Mouse (Mus musculus) embryonic facial prominence, embryonic 15.5 days (tissue): Measurements from ENCODE around the gene C1ql4. TPM values are rescaled to one million over a fixed set of nuclear protein-coding genes. Genes with fewer than 3 reads are reported as not detected.

Experiments used
- ATAC-seq: fragments of 200-750 bp; cut with Nextera tagmentation; 2 replicates; pipeline ENCODE4 v1.8.0; 2017; ENCODE audit warnings: low read depth, moderate TSS enrichment; ENCODE audit not compliant: insufficient number of reproducible peaks, low FRiP score, low TSS enrichment
- H3K27ac ChIP-seq: fragments of 300-500 bp; sonication (generic); replicated peaks from 2 replicates; pipeline ENCODE4 v1.5.1; 2015; ENCODE audit warnings: mild to moderate bottlenecking, inconsistent platforms
- H3K27me3 ChIP-seq: fragments of 300-500 bp; sonication (generic); 2 replicates; pipeline ENCODE4 v1.6.1; 2015; ENCODE audit warnings: inconsistent platforms
- H3K36me3 ChIP-seq: fragments of 300-500 bp; sonication (generic); 2 replicates; pipeline ENCODE4 v1.6.1; 2015; ENCODE audit warnings: mild to moderate bottlenecking, inconsistent platforms
- H3K4me1 ChIP-seq: fragments of 300-500 bp; sonication (generic); 2 replicates; pipeline ENCODE4 v1.6.1; 2015; ENCODE audit warnings: inconsistent platforms
- H3K4me2 ChIP-seq: fragments of 300-500 bp; sonication (generic); replicated peaks from 2 replicates; pipeline ENCODE4 v1.6.1; 2015; ENCODE audit warnings: mild to moderate bottlenecking, inconsistent platforms
- H3K4me3 ChIP-seq: fragments of 300-500 bp; sonication (generic); replicated peaks from 2 replicates; pipeline ENCODE4 v1.5.1; 2015; ENCODE audit warnings: mild to moderate bottlenecking, inconsistent platforms
- H3K9ac ChIP-seq: fragments of 300-500 bp; sonication (generic); 2 replicates; pipeline ENCODE4 v1.6.1; 2015; ENCODE audit warnings: inconsistent platforms
- H3K9me3 ChIP-seq: fragments of 300-500 bp; sonication (generic); replicated peaks from 2 replicates; pipeline ENCODE4 v1.6.1; 2016; ENCODE audit warnings: inconsistent platforms
- WGBS: fragments of 180-500 bp; shearing (Covaris S2); methylation state at CpG from one replicate; pipeline ENCODE4 v1.1.7; 2015; 5-methylcytosine and 5-hydroxymethylcytosine counted together
- microRNA-seq: library from miRNA; unstranded; fragments of <30 nt; microRNA quantifications from one replicate; pipeline ENCODE4, GENCODE M21; 2016; ENCODE audit warnings: borderline number of aligned reads
- polyA plus RNA-seq: library from polyadenylated mRNA; unstranded; fragments of >200 nt; fragmentation: Nextera tagmentation; extraction: Ambion mirVana; gene quantifications from 2 replicates; pipeline ENCODE4 v1.2.1, GENCODE M21; 2015

The C1ql4 gene
- polyA plus RNA-seq, 1 experiment from 2014 or later: 0.17 TPM

- Histone ChIP-seq H3K36me3 (peaks cover 11% of the 10 kb centered on the region; the same call in 1 of the 2 replicates), H3K4me3 (no peak overlapping the region), H3K27me3 (0 out of 2 replicates have a peak, but pooled peaks cover 2% of the 10 kb centered on the region), H3K9me3 (no peaks in the 10 kb centered on the region), H3K27ac (no peak overlapping the region), H3K9ac (no peak overlapping the region), H3K4me1 (peaks cover 10% of the 10 kb centered on the region; the same call in 1 of the 2 replicates), H3K4me2 (no peak overlapping the region)
- WGBS: 45% methylated on average over 21 of the region's 21 CpGs
- no peak for ATAC-seq
These were observed 46.4 kb downstream of the C1ql4 start for GRCm38 (mm10) chr15:99040920-99041856.

- H3K4me1 ChIP-seq: peaks cover 10% of the 10 kb centered on the region; the same call in 1 of the 2 replicates
- peaks cover 21% of the 10 kb centered on the region; the same call in 1 of the 2 replicates for H3K36me3 ChIP-seq
- no peak overlapping the region for H3K9ac ChIP-seq
- no peak overlapping the region for H3K27ac ChIP-seq
- H3K4me3 ChIP-seq: no peak overlapping the region
- 64% methylated on average over 26 of the region's 26 CpGs for WGBS
- ATAC-seq: no peak
- H3K27me3 ChIP-seq: 0 out of 2 replicates have a peak, but pooled peaks cover 2% of the 10 kb centered on the region
- H3K4me2 ChIP-seq: no peak overlapping the region
- no peaks in the 10 kb centered on the region for H3K9me3 ChIP-seq
These were observed 47.4 kb downstream of the C1ql4 start for GRCm38 (mm10) chr15:99039996-99040919.

GRCm38 (mm10) chr15:99039306-99039705 is 48.3 kb downstream of the C1ql4 start:
- Histone ChIP-seq H3K4me1 (peaks cover 10% of the 10 kb centered on the region; the same call in 1 of the 2 replicates), H3K4me2 (no peak overlapping the region), H3K27ac (no peak overlapping the region), H3K27me3 (0 out of 2 replicates have a peak, but pooled peaks cover 2% of the 10 kb centered on the region), H3K9me3 (no peaks in the 10 kb centered on the region), H3K9ac (no peak overlapping the region), H3K4me3 (no peak overlapping the region), H3K36me3 (peaks cover 29% of the 10 kb centered on the region)
- 84% methylated on average over 4 of the region's 4 CpGs for WGBS
- ATAC-seq: no peak

- Histone ChIP-seq H3K9me3 (no peaks in the 10 kb centered on the region), H3K4me1 (peaks cover 10% of the 10 kb centered on the region; the same call in 1 of the 2 replicates), H3K4me3 (no peak overlapping the region), H3K4me2 (no peak overlapping the region), H3K27me3 (0 out of 2 replicates have a peak, but pooled peaks cover 2% of the 10 kb centered on the region), H3K9ac (no peak overlapping the region), H3K27ac (no peak overlapping the region), H3K36me3 (peaks cover 29% of the 10 kb centered on the region)
- 94% methylated on average over 5 of the region's 5 CpGs for WGBS
- ATAC-seq: no peak
These were observed 48.8 kb downstream of the C1ql4 start for GRCm38 (mm10) chr15:99038797-99039196.

GRCm38 (mm10) chr15:99038025-99038424 is 49.6 kb downstream of the C1ql4 start:
- ATAC-seq: no peak
- H3K27me3 ChIP-seq: 0 out of 2 replicates have a peak, but pooled peaks cover 2% of the 10 kb centered on the region
- no peak overlapping the region for H3K9ac ChIP-seq
- H3K9me3 ChIP-seq: no peaks in the 10 kb centered on the region
- peaks cover 29% of the 10 kb centered on the region for H3K36me3 ChIP-seq
- no peak overlapping the region for H3K4me3 ChIP-seq
- peaks cover 10% of the 10 kb centered on the region; the same call in 1 of the 2 replicates for H3K4me1 ChIP-seq
- no peak overlapping the region for H3K4me2 ChIP-seq
- no peak overlapping the region for H3K27ac ChIP-seq
- 97% methylated on average over 1 of the region's 1 CpGs for WGBS

- peaks cover 23% of the 10 kb centered on the region for H3K4me1 ChIP-seq
- no peak overlapping the region for H3K4me2 ChIP-seq
- H3K9me3 ChIP-seq: no peaks in the 10 kb centered on the region
- ATAC-seq: no peak
- no peak overlapping the region for H3K9ac ChIP-seq
- H3K36me3 ChIP-seq: peaks cover 29% of the 10 kb centered on the region
- WGBS: 92% methylated on average over 8 of the region's 8 CpGs
- no peaks in the 10 kb centered on the region for H3K27me3 ChIP-seq
- no peak overlapping the region for H3K27ac ChIP-seq
- no peak overlapping the region for H3K4me3 ChIP-seq
These were observed 51.2 kb downstream of the C1ql4 start for GRCm38 (mm10) chr15:99036249-99036905.

- H3K9ac ChIP-seq: no peak overlapping the region
- whole genome bisulfite sequencing: 84% methylated on average over 4 of the region's 4 CpGs
- H3K27ac ChIP-seq: no peak overlapping the region
- H3K4me3 ChIP-seq: no peak overlapping the region
- peaks cover 17% of the 10 kb centered on the region for H3K4me1 ChIP-seq
- no peak overlapping the region for H3K4me2 ChIP-seq
- ATAC-seq: no peak
- H3K27me3 ChIP-seq: no peaks in the 10 kb centered on the region
- no peaks in the 10 kb centered on the region for H3K9me3 ChIP-seq
- peaks cover 29% of the 10 kb centered on the region for H3K36me3 ChIP-seq
These were observed 52.2 kb downstream of the C1ql4 start for GRCm38 (mm10) chr15:99035431-99035830.

Small RNA genes within 50 kb of the gene (microRNA-seq; reads per million reads assigned to microRNA genes)
- not detected for gene Mir6960

Other genes starting within 250 kb of the C1ql4 start
- gene Kmt2d, start 216.6 kb downstream of the C1ql4 start, polyA plus RNA-seq: 14.1 and 14.9 TPM in 2 replicates
- 13.2 and 17.3 TPM in 2 replicates for gene Rhebl1, start 193.3 kb downstream of the C1ql4 start, polyA plus RNA-seq
- 1.7 and 2.4 TPM in 2 replicates for gene Dhh, start 189.3 kb downstream of the C1ql4 start, polyA plus RNA-seq
- gene Lmbr1l, start 169.6 kb downstream of the C1ql4 start, polyA plus RNA-seq: 21.7 and 22.0 TPM in 2 replicates
- gene Tuba1b, start 153.3 kb downstream of the C1ql4 start, polyA plus RNA-seq: 1,427 and 1,514 TPM in 2 replicates
- gene Gm49450, start 134.3 kb downstream of the C1ql4 start, polyA plus RNA-seq: not detected in 2 replicates
- 1,473 and 1,543 TPM in 2 replicates for gene Tuba1a, start 134.1 kb downstream of the C1ql4 start, polyA plus RNA-seq
- gene Tuba1c, start 57.9 kb downstream of the C1ql4 start, polyA plus RNA-seq: 131 and 134 TPM in 2 replicates
- gene Prph, start 32.6 kb downstream of the C1ql4 start, polyA plus RNA-seq: 8.8 and 9.9 TPM in 2 replicates
- 27.1 TPM in 2 replicates for gene Troap, start 13.2 kb downstream of the C1ql4 start, polyA plus RNA-seq
- gene Dnajc22, start 5.4 kb upstream of the C1ql4 start, polyA plus RNA-seq: 0.28 and 0.64 TPM in 2 replicates
- gene Spats2, start 38.1 kb upstream of the C1ql4 start, polyA plus RNA-seq: 36.7 and 37.0 TPM in 2 replicates
- 1.3 and 2.2 TPM in 2 replicates for gene Kcnh3, start 137.0 kb upstream of the C1ql4 start, polyA plus RNA-seq
- gene Mcrs1, start 164.1 kb upstream of the C1ql4 start, polyA plus RNA-seq: 119 and 125 TPM in 2 replicates
- gene Prpf40b, start 207.3 kb upstream of the C1ql4 start, polyA plus RNA-seq: 57.5 and 64.2 TPM in 2 replicates
- gene Fam186b, start 208.1 kb upstream of the C1ql4 start, polyA plus RNA-seq: 0.14 and 0.27 TPM in 2 replicates